Mouse (Mus musculus) cortical plate, adult 2 months (tissue): ENCODE measurements around the gene Csf3.

ENCODE experiments used
- CTCF ChIP-seq: fragments of 200-500 bp; IDR thresholded peaks from 2 replicates; pipeline ENCODE4 v1.5.1; 2011; ENCODE audit warnings: mild to moderate bottlenecking, control low read depth, low read length; ENCODE audit not compliant: insufficient read depth; ENCODE audit errors: extremely low read depth
- POLR2A ChIP-seq: fragments of 200-500 bp; IDR thresholded peaks from 2 replicates; pipeline ENCODE4 v1.6.1; 2011; ENCODE audit warnings: mild to moderate bottlenecking, low read length, control low read depth; ENCODE audit not compliant: insufficient read depth; ENCODE audit errors: extremely low read depth

DNA sequence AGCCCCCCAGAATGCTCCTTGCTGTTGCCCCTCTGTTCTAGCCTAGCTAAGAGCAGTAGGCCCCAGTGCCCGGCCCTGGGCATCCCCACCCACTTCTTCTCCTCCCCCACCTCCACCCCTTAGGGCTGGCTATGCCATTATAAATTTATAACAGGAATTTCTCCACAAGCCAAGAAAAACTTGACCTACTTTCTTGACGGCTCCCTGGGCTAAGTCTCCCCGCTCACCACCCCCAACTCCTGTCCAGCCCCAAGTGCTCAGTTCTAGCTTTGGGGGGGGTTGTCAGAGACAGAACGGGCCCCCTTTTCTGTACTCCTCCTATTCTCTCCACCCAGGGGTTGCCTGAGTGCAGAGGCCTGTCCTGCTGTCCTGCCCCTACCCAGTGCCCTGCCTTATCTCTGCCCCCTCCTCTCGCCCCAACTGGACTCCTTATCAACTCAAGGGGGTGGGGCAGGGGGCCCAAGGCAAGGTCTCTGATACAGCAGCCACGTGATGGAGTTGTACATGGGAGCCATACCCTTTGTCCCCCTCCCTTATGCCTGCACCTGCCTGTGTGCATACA, 50.2 kb downstream of the Csf3 start:
- TF ChIP-seq POLR2A, result no peak
- no peak for TF ChIP-seq CTCF
